Mouse (Mus musculus) kidney, embryonic 14.5 days (tissue): ENCODE results near the gene Zdhhc14. TPM values are rescaled to one million over a fixed set of nuclear protein-coding genes. Genes with fewer than 3 reads are reported as not detected.

Source experiments
- ATAC-seq: fragments of 200-750 bp; cut with Nextera tagmentation; 2 replicates; pipeline ENCODE4 v1.8.0; 2017; ENCODE audit warnings: moderate number of reproducible peaks, mild to moderate bottlenecking, moderate TSS enrichment, moderate library complexity; ENCODE audit not compliant: low FRiP score, low TSS enrichment
- H3K27ac ChIP-seq: fragments of 300-500 bp; sonication (generic); 2 replicates; pipeline ENCODE4 v1.5.1; 2014; ENCODE audit warnings: low read depth, mild to moderate bottlenecking, low read length, moderate library complexity, mixed read lengths
- H3K27me3 ChIP-seq: fragments of 300-500 bp; sonication (generic); 2 replicates; pipeline ENCODE4 v1.6.1; 2014; ENCODE audit warnings: mild to moderate bottlenecking, low read length; ENCODE audit not compliant: control insufficient read depth, insufficient read depth
- H3K36me3 ChIP-seq: fragments of 300-500 bp; sonication (generic); 2 replicates; pipeline ENCODE4 v1.6.1; 2014; ENCODE audit warnings: low read length, mixed read lengths; ENCODE audit not compliant: control insufficient read depth, insufficient read depth
- H3K4me1 ChIP-seq: fragments of 300-500 bp; sonication (generic); 2 replicates; pipeline ENCODE4 v1.6.1; 2014; ENCODE audit warnings: low read length, mixed read lengths; ENCODE audit not compliant: control insufficient read depth, insufficient read depth
- H3K4me2 ChIP-seq: fragments of 300-500 bp; sonication (generic); replicated peaks from 2 replicates; pipeline ENCODE4 v1.6.1; 2014; ENCODE audit warnings: low read depth, mild to moderate bottlenecking, low read length
- H3K4me3 ChIP-seq: fragments of 300-500 bp; sonication (generic); 2 replicates; pipeline ENCODE4 v1.5.1; 2014; ENCODE audit warnings: mild to moderate bottlenecking, low read length
- H3K9ac ChIP-seq: fragments of 300-500 bp; sonication (generic); 2 replicates; pipeline ENCODE4 v1.6.1; 2014; ENCODE audit warnings: low read depth, mild to moderate bottlenecking, low read length, moderate library complexity
- H3K9me3 ChIP-seq: fragments of 300-500 bp; sonication (generic); 2 replicates; pipeline ENCODE4 v1.6.1; 2016; ENCODE audit warnings: low read length; ENCODE audit not compliant: control insufficient read depth
- WGBS: fragments of 180-500 bp; shearing (Covaris S2); extraction: QIAGEN DNeasy Blood & Tissue Kit; methylation state at CpG from one replicate; pipeline ENCODE4 v1.1.7; 2014; 5-methylcytosine and 5-hydroxymethylcytosine counted together
- polyA plus RNA-seq: library from polyadenylated mRNA; unstranded; fragments of >200 nt; fragmentation: Nextera tagmentation; extraction: Ambion mirVana; gene quantifications from 2 replicates; pipeline ENCODE4 v1.2.1, GENCODE M21; 2014

Gene Zdhhc14
- polyA plus RNA-seq: 2.0 and 2.7 TPM in 2 replicates

DNA sequence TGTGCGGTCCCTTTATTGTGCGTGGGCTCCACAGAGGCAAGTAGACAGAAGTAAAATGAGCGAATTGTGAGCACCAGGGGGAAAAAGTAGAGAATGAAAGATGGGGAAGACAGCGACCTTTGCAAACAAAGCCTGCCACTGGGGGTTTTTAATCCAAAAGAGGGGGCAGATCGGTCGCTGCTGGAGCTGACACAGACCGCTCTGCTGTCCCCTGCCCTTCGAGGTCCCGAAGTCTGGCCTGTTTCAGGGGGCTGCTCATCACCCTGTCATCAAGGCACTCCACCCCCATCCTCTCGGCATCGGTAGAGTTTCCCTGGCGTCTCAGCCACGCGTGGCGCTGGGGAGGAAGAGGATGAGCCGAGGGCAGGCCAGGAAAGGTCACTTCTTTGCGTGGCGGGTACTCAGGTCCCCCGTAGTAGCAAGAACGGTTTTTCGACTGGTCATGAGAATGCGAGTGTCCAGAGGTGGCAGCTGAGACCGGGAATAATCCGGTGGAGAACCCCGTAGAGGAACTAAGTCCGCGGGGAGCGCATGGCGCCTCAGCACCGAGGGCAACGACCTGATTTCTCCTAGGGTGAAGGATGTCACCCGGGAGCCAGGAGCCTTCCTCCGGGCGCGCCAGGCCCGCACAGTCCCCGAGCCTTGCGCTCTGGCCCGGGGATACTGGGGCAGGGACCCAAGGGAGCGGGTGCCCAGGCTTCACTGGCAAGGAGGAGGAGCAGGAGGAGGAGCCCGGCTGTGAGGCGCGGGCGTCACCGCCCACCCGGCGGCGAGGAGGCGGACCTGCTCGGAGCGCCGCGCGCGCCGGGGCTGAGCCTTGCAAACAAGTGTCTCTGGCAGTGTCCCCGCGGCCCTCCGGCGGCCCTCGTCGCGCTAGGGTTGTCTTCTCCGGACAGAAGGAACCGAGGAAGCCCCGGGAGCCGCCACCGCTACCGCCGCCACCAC lies at the start of gene Zdhhc14:
Gene Zdhhc14, plus strand, starts transcription at position 757 of the 945 bp plus-strand sequence.
- peak; percentile 91 for ATAC-seq
- H3K9me3 ChIP-seq: no peaks in the 10 kb centered on the region
- H3K36me3 ChIP-seq: no peaks in the 10 kb centered on the region
- H3K27ac ChIP-seq: peak within 1 kb of the TSS; percentile 77
- H3K9ac ChIP-seq: peak within 1 kb of the TSS; percentile 67
- no peaks in the 10 kb centered on the region; the same call in none of the 2 replicates for H3K27me3 ChIP-seq
- WGBS: under 1% methylated on average over 68 of the region's 70 CpGs
- H3K4me3 ChIP-seq: peak within 1 kb of the TSS; percentile 45
- no peaks in the 10 kb centered on the region for H3K4me1 ChIP-seq
- H3K4me2 ChIP-seq: peak within 1 kb of the TSS; percentile 99

DNA sequence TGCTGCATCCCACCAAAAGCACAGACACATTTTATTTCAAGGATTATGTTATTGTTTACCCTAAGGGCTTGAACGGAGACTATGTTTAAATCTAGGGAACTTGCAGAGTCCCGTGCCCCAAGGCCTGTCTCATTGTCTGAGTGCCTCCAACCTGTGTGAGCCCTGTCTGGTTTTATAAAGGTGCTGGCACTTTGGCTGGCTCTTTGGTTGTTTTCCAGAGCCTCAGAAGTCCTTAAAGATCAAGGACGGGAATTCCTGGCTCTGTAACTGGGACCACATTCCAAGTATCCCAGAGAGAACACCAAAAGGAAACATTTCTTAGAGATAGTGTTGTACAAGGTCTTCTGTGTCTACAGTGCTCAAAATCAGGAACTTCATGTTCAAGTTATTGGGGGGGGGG lies 49.1 kb upstream of the Zdhhc14 start:
- no peak overlapping the region for H3K4me3 ChIP-seq
- no peak overlapping the region for H3K9ac ChIP-seq
- ATAC-seq: no peak
- peaks cover 11% of the 10 kb centered on the region; the same call in 1 of the 2 replicates for H3K4me1 ChIP-seq
- H3K27me3 ChIP-seq: peaks cover 4% of the 10 kb centered on the region; the same call in 1 of the 2 replicates
- no peaks in the 10 kb centered on the region for H3K9me3 ChIP-seq
- no peak overlapping the region for H3K4me2 ChIP-seq
- no peak overlapping the region for H3K27ac ChIP-seq
- H3K36me3 ChIP-seq: no peaks in the 10 kb centered on the region
- 63% methylated on average over 3 of the region's 3 CpGs for WGBS

GRCm38 (mm10) chr17:5443751-5444150 lies 48.6 kb upstream of the Zdhhc14 start:
- Histone ChIP-seq H3K9ac (no peak overlapping the region), H3K4me1 (peaks cover 11% of the 10 kb centered on the region; the same call in 1 of the 2 replicates), H3K4me3 (no peak overlapping the region), H3K27me3 (peaks cover 4% of the 10 kb centered on the region; the same call in 1 of the 2 replicates), H3K4me2 (no peak overlapping the region), H3K27ac (no peak overlapping the region), H3K9me3 (no peaks in the 10 kb centered on the region), H3K36me3 (no peaks in the 10 kb centered on the region)
- ATAC-seq: no peak
- WGBS: 61% methylated on average over 5 of the region's 5 CpGs

DNA sequence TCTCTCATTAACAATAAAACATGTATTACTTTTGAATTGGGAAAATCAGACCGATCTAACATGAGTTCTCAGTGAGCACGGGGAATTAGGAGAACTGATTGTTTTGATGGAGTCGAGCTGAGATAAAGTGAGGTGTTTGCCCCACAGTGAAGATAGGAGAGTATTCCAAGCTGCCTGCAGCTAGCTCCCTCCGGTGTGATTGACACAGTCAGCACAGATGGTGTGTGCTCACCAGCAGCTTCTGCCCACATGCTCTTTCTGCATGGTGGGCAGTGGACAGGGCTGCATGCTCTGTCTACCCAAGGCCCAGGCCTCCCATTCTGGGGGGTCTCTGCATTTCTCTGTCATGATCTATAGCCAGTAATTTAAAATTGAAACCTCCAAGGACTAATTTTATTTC lies 38.7 kb upstream of the Zdhhc14 start:
- Histone ChIP-seq H3K36me3 (no peaks in the 10 kb centered on the region), H3K27me3 (no peaks in the 10 kb centered on the region), H3K4me3 (no peak overlapping the region), H3K9ac (no peak overlapping the region), H3K4me1 (no peaks in the 10 kb centered on the region), H3K4me2 (no peak overlapping the region), H3K9me3 (no peaks in the 10 kb centered on the region), H3K27ac (no peak overlapping the region)
- ATAC-seq: no peak
- WGBS: 79% methylated on average over 4 of the region's 4 CpGs

DNA sequence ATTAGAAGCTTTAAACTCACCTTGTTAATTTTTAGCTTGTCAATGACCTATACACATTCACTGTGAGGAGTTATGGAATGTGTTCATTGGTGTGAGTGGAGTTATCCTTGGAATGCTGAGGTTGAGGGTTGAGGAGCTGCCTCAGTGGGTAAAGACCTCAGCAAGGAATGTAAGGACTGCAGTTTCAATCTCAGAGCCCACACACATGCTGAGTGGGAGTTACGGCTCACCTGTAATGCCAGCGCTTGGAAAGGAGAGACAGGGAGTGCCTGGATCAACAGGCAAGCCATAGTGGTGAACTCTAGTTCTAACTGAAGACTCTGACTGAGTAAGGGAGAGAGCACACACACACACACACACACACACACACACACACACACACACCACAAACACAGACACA lies 28.4 kb upstream of the Zdhhc14 start:
- 77% methylated on average over 2 of the region's 2 CpGs for WGBS
- no peak for ATAC-seq
- H3K36me3 ChIP-seq: no peaks in the 10 kb centered on the region
- no peak overlapping the region for H3K27ac ChIP-seq
- H3K4me1 ChIP-seq: peaks cover 3% of the 10 kb centered on the region; the same call in 1 of the 2 replicates
- no peaks in the 10 kb centered on the region for H3K27me3 ChIP-seq
- no peak overlapping the region for H3K9ac ChIP-seq
- H3K4me3 ChIP-seq: no peak overlapping the region
- H3K4me2 ChIP-seq: no peak overlapping the region
- H3K9me3 ChIP-seq: no peaks in the 10 kb centered on the region

- no peak overlapping the region for H3K4me2 ChIP-seq
- WGBS: 50% methylated on average over 8 of the region's 8 CpGs
- peaks cover 3% of the 10 kb centered on the region; the same call in 1 of the 2 replicates for H3K4me1 ChIP-seq
- peak; percentile 60; the same call in 1 of the 2 replicates for ATAC-seq
- H3K9me3 ChIP-seq: no peaks in the 10 kb centered on the region
- no peak overlapping the region for H3K27ac ChIP-seq
- no peaks in the 10 kb centered on the region for H3K27me3 ChIP-seq
- H3K36me3 ChIP-seq: no peaks in the 10 kb centered on the region
- no peak overlapping the region for H3K4me3 ChIP-seq
- no peak overlapping the region for H3K9ac ChIP-seq
Observed at GRCm38 (mm10) chr17:5466736-5467135, 25.6 kb upstream of the Zdhhc14 start.

GRCm38 (mm10) chr17:5467177-5467576 lies 25.2 kb upstream of the Zdhhc14 start:
- Histone ChIP-seq H3K27me3 (no peaks in the 10 kb centered on the region), H3K4me2 (no peak overlapping the region), H3K9ac (no peak overlapping the region), H3K4me3 (no peak overlapping the region), H3K4me1 (peaks cover 3% of the 10 kb centered on the region; the same call in 1 of the 2 replicates), H3K27ac (no peak overlapping the region), H3K36me3 (no peaks in the 10 kb centered on the region), H3K9me3 (no peaks in the 10 kb centered on the region)
- ATAC-seq: peak; percentile 79
- 24% methylated on average over 4 of the region's 4 CpGs for WGBS

DNA sequence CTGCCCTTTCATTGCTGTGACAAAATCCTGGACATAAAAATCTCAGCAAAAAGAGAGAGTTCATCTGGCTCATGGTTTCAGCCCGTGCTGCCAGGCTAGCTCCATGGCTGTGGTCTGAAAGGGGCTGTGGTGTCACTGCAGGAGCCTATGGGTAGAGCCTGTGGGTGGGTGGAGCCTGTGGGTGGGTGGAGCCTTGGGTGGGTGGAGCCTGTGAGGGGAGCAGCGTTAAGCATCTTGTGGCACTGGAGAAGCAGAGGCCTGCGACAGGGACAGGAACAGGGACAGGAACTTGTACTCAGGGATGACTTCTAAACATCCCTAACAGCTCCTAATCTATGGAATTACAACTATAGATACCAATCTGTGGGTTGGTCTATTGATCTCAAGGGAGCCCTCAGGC lies 20.1 kb upstream of the Zdhhc14 start:
- H3K27me3 ChIP-seq: no peaks in the 10 kb centered on the region
- H3K9me3 ChIP-seq: no peaks in the 10 kb centered on the region
- H3K4me1 ChIP-seq: no peaks in the 10 kb centered on the region
- 42% methylated on average over 3 of the region's 3 CpGs for WGBS
- no peak overlapping the region for H3K4me2 ChIP-seq
- ATAC-seq: no peak
- no peak overlapping the region for H3K27ac ChIP-seq
- no peak overlapping the region for H3K9ac ChIP-seq
- H3K4me3 ChIP-seq: no peak overlapping the region
- no peaks in the 10 kb centered on the region for H3K36me3 ChIP-seq
